Mouse (Mus musculus): ENCODE data around the gene Shank3.

Gene Shank3

DNA sequence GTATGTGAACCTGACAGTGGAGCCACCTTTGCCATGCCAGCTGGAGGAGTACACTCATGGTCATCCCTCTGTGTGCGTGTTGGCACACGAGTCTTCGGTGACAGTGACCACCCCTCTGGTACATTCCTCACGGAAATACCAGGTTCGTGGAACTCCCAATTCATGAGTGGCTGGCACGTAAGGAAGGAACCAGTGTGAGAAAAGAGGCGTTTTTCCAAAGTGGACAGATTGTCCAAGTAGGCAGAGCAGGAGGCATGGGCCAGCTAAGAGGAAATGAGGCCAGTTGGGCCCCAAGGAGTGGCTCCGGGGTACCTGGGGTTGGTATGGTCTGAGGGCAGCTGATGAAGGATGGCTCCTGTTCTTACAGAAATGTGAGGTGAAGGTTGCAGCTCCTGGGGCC, 26.0 kb downstream of the Shank3 start:
- no peak for DNase-seq

DNA sequence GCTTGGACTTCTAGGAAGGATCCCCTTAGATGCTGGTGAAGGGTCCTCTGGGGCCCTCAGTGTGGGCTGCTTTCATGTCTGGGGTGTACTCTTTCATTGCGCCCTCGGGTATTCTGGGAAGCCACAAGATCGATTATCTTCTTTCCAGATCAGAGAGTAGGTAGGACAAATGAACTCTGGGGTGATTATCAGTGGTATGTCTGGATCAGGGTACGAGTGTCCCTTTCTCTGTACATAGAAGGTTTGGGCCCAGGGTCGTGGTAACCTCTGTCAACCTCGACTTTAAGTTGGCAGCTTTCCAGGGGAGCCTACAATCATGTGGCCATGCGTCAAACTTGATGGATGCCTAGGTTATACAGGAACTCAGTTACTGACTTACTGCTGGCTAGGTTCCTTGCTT, 26.5 kb downstream of the Shank3 start:
- no peak for DNase-seq

DNA sequence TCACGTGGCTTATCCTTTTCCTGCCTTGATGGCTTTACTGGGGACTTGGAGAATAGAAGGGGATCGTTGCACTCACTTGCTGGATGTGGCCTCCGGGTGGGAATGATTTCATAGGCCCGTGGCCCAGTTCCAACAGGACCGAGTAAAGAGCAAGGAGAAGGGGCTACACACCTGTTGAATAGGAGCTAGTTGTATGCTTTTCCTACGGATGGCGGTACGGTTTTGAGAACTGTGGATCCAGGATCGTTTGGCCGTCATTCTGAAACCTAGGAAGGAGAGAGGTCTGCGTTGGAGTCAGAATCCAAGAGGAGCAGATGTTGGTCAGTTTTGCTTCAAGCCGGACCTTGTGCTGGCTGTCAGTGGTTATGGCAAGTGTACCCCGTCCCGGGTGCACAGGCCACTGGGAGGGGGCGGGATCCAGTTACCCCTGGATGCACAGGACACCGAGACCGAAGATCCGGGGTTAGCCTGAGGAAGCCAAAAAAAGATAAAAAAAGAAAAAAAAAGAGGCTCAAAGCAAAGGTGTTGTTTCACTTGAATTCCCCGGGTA, 27.4 kb downstream of the Shank3 start:
- no peak for DNase-seq

DNA sequence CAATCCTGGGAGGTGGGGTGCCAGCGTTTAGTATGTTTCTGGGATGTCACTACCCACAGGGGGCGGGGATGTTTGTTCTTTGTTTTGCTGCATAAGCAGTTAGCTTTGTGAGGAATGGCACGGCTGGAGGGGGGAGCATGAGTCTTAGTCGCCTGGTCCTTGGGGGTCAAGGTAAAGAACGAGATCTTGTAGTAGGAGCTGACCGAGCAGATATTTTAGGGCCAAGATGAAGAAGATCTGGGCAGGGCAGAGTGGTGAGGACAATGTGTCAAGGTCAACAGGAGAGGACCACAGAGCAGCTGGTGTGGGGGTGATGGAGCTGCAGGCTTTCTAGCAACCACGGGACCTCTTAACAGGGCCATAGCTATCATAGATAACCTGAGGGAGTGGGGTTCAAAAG, 28.0 kb downstream of the Shank3 start:
- no peak for DNase-seq

DNA sequence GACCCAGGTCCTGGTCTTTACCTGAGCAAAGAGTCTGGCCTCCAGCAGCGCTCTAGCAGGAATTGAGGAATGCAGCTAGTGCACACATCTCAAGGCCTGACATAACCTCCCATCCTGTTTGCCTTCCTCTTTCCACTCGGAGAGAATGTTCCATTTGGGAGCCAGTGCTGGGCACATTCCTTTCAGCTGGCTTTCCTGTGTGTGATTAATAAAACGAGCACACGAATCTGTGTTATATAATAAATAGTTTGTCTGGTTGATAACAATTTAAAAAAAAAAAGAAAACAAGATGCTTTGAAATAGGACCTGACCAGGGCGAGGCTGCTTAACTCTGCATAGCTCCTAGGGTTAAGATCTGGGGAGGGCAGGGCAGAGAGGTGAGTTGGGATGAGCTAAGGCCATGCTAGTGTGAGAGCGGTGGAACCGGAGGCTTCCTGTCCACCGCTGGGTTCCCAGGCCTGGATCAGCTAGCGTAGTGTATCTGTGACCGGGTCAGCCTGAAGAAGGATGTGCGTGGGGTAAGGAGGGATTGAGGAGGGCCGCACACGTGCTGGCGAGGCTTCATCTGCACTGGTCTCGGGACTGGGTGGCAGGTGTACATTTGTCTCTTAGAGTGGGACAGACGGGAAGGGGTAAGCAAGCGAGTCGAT, 28.9 kb downstream of the Shank3 start:
- no peak for DNase-seq

DNA sequence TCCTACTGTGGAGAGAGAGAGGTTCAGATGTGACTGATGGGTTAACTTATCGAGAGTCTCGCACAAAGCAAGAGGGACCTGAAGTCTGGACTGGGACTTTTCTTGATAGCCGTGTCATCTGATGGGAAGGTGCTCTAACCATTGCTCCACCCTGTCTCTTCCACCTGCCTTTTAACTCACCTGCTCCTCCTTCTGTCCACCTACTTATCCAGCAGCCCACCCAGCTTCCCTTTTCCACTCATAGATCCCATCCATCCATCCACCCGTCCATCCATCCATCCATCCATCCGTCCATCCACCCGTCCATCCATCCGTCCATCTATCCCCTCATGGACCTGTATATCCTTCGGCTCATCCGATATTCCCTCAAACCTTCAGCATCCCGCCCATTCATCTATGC, 29.5 kb downstream of the Shank3 start:
- no peak for DNase-seq

DNA sequence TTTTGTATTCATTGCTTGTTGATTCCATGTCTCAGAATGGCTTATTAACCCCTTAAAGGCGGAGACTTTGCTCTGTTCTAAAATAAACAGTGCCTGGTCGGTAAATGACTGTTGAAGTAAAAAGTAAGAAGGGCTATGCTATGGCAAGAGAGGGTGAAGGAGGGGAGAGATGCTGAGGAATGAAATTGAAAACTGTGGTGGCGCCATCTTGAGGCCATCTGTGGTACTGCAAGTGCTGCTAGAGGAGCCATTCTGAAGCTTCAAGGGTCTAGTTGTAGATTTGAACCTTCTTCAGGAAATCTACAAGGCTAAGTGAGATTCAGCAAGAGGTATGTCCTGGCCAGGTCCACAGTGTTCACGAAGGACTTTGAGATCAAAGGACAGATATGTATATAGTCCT, 30.9 kb downstream of the Shank3 start:
- DNase-seq: peak; percentile 58

DNA sequence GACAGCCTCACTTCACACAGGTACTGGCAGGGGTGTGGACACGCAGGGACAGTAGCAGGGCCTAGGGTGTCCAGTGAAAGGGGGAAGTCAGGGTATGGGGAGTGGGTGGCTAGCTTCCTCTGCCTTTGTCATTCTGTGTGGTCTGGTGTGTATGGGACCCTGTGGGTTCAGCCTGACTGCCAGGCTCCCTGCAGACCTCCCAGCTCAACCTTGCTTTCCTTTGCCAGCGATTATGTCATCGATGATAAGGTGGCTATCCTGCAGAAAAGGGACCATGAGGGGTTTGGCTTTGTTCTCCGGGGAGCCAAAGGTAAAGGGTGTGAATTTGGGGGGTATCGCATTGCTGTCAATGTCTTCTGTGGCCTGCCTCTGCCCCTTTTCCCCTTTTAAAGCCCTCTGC, 32.0 kb downstream of the Shank3 start:
- no peak for DNase-seq

DNA sequence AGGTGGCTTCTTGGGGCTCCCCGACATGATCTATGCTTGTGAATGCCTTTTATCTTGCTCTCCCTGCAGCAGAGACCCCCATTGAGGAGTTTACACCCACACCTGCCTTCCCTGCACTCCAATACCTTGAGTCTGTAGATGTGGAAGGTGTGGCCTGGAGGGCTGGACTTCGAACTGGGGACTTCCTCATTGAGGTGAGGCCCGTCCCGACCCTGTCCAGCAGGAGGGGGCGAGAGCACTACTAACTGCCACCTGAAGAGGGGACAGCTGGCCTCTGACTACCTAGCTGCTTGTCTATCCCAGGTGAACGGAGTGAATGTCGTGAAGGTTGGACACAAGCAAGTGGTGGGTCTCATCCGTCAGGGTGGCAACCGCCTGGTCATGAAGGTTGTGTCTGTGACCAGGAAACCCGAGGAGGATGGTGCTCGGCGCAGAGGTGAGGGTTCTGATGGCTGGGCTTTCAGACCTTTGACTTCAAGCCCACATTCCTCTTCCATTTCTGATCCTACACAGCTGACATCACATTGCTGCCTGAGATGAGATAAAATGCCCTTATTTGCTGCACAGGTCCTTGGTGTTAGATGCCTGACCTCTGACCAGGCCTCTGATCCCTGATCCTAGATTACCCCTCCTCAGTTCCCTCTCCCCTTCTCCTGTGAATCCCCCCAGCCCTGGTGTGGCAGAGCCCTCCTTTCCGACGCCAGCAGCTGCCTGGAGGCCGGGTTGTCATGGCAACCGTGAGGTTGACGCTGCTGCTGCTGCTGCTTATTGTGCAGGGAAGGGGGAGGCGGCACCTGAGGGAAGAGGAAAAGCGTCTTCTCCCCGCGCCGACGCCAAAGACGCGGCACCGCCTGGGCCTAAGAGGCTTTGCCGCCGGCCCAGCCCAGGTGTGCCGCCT, 32.9 kb downstream of the Shank3 start:
- DNase-seq: peak; percentile 94

DNA sequence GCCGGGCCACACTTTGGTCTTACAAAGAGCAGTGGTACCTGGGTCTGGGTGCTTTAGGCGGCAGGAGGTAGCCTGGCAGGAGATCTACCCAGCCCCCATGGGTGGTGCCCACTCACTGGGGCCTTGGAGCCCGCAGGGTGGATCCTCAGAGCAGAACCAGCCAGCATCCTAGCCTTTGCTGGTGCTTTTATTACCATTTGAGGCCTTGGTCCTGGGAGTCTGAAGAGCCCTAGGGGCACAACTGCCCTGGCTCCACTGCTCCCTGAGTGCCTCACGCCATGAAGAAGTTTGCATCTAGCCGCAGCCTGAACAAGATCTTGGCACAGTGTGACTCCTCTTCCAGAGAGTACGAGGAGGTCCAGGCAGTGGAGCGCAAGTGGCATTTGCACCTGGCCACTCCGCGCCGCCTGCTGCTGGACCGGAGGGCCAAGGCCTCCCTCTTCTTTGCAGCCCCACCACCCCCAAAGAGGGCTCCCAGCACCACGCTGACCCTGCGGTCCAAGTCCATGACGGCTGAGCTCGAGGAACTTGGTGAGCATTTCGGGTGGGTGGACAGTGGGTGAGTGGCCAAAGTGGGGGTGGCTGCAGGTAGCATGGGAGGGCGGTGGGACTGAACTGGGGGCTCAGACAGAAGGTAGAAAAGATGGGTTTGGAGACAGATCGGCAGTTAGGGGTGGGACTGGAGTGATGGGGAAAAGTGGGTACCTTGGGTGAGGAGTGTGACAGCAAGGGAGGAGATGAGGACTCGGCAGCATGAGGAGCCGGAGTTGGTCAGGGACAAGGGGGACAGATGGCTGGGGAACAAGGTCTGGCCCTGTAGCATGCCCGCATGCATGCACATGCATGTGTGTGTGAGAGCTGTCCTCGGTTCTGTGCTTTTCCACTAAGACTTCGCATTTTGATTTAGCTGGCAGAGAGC, 33.8 kb downstream of the Shank3 start:
- no peak for DNase-seq

DNA sequence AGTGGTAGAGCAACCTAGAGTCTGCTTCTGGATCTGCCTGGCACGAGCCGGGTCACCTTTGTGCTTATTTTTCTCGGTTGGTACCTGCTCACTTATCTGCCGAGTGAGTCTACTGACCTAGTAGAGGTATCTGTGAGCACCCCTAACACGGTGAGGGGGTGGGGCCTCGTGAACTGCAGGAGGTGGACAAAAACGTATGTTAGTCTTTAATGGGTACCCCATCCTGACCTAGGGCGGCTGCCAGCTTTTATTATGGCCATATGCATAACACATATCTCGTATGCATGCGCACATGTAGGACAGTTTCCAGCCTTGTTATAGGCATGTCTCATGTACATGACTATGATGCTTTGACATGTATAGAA, 34.4 kb downstream of the Shank3 start:
- DNase-seq: no peak

DNA sequence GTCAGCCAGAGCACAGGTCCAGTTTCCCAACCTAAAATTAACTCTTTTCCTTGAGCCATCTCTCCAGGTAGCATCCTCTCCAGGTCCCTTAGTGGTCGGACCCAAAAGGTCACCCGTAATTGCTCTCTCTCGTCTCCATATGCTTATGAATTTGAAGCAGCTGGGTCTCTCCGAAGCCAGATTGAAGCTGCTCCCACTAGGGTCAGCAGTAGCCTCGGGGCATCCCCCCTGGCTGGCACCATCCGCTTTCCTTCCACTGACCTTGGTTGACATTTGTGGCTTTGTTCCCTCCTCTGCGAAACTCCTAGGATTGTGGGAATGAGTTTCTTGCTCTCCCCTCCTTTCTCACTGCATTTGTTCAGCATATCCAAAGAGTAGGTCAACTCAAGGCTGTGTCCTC, 44.7 kb downstream of the Shank3 start:
- no peak for DNase-seq

DNA sequence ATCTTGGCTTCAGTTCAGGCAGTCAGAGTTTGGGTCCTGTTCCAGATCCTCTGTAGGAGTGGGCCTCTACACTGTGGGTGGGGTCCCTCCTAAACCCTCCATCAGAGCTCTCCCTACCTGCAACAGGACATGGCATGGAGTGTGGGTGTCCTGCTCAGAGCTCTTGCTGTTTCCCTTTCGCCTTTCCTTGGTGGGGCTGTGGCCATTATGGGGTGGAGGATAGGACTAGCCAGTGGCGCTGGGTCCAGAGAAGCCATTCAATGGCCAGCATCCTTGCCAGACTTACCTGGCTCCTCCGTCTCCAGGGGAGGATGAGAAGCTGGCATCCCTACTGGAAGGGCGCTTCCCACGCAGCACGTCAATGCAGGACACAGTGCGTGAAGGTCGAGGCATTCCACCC, 47.9 kb downstream of the Shank3 start:
- DNase-seq: no peak

DNA sequence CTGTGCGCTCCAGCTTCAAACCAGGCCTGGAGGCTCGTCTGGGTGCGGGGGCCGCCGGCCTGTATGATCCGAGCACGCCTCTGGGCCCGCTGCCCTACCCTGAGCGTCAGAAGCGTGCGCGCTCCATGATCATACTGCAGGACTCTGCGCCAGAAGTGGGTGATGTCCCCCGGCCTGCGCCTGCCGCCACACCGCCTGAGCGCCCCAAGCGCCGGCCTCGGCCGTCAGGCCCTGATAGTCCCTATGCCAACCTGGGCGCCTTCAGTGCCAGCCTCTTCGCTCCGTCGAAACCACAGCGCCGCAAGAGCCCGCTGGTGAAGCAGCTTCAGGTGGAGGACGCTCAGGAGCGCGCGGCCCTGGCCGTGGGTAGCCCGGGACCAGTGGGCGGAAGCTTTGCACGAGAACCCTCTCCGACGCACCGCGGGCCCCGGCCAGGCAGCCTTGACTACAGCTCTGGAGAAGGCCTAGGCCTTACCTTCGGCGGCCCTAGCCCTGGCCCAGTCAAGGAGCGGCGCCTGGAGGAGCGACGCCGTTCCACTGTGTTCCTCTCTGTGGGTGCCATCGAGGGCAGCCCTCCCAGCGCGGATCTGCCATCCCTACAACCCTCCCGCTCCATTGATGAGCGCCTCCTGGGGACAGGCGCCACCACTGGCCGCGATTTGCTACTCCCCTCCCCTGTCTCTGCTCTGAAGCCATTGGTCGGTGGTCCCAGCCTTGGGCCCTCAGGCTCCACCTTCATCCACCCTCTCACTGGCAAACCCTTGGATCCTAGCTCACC, 48.6 kb downstream of the Shank3 start:
- peak; percentile 31 for DNase-seq

DNA sequence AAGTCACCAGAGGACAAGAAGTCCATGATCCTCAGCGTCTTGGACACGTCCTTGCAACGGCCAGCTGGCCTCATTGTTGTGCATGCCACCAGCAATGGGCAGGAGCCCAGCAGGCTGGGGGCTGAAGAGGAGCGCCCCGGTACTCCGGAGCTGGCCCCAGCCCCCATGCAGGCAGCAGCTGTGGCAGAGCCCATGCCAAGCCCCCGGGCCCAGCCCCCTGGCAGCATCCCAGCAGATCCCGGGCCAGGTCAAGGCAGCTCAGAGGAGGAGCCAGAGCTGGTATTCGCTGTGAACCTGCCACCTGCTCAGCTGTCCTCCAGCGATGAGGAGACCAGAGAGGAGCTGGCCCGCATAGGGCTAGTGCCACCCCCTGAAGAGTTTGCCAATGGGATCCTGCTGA, 49.4 kb downstream of the Shank3 start:
- DNase-seq: peak; percentile 28

DNA sequence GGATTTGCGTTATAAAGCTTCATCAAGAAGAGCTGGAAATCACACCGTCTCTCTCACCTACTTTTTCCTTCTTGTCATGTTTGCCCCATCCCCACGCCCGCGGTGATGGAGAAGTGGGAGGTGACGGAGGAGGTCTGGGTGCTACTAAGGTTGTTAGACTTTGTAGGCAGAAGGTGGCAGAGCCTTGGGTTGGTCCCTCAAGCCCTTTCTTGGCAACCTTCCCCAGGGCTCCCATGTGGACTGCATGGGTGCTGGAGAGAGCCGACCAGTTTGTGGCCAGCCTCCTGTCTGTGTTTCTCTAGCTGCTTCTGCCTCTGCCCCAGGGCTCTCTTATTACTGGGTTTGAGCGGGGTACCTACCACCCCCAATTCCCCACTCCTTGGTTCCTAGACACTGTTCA, 51.1 kb downstream of the Shank3 start:
- no peak for DNase-seq

DNA sequence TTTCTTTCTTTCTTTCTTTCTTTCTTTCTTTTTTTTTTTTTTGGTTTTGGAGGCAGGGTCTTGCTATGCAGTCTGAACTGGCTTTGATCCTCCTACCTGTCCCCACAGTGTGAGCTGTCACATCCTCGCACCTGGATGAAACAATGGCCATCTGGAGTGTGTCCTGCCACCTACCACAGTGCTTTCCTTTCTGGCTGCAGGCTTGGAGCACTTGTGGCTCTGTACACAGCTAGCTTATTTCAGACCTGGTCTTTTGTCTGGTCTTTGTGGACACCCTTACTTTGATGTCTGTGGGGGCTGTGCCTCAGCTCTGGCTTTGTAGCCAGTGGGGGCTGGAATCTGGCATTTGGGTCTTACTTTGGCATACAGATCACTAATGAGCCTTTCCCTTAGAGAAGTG, 52.3 kb downstream of the Shank3 start:
- no peak for DNase-seq

DNA sequence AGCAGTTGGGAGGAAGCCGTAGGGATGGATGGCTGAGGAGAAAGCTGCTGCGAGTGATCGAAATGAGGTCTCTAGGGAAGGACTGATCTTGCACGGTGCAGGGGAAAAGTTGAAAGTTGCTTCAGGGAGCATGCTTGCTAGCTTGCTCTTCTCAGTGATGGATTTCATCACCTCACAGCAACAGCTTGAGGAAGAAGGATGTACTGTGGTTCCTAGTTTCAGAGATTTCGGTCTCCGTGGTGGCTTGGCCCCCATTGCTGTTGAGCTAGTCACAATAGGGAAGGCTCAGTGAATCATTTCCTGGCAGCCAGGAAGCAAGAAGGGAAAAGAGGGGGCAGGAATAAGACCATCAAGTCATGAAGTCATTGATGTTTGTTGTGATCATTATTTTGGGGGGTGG, 56.2 kb downstream of the Shank3 start:
- no peak for DNase-seq

DNA sequence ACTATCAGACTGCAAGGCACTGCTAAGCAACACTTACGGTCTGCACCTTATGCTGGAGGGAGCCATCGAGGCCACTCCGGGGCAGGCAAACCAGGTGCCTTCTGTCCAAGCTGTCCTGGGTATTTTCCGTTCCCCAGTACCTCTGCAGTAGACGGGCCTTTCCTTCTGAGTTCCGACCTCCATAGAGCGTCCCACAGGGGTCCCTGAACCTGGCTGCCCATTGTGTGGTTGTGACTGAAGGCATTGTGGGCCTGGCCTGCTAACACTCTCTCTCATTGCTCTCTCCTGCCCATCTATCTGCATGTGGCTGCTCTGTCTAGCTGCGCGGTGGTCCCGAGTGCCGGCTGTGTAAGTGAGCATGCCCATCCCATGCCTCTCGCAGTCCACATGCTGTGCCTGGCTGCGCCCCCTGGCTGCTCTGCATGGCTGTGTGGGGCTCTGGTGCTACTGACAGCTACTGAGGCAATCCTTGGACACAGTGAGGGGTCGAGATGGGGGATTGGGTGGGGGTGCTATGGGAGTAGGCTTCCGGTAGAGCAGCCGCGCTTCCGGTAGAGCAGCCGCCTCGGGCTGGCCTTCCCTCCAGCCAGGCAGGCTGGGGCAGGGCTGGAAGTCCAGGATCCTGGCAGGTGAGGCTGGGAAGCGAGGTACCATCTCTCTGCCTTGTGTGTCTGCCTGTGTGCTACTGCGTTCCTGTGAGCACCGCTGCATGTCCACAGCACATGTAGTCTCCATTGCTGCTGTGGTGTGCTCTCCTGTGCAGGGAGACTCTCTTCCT, 57.2 kb downstream of the Shank3 start:
- DNase-seq: no peak

DNA sequence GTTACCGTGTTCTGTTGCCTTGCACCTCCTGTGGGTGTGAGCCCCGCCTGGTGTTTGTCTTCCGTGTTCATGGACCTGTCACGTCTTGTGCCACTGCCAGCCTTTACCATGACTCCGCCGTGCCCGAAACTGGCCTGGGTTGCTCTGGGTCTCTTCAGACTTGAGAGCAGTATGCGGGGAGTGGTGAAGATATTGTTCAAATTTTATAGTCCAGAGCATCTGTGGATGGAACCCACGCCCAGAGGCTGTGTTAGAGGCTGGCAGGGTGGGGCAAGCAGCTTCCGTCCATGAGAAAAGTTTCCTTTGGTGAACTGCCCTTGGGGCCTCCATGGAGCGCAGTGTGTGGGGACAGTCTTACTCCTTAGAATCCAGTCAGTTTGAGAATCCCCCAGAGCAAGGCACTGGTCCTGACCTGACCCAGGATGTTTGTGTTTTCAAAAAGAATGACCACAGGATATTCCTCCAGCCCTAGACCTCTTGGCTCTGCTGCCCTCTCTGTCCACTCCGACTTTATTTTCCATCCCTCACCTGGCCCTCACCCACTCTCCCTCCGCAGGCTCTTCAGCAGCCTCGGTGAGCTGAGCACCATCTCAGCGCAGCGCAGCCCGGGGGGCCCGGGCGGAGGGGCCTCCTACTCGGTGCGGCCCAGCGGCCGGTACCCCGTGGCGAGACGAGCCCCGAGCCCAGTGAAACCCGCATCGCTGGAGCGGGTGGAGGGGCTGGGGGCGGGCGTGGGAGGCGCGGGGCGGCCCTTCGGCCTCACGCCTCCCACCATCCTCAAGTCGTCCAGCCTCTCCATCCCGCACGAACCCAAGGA, 58.0 kb downstream of the Shank3 start:
- DNase-seq: no peak

DNA sequence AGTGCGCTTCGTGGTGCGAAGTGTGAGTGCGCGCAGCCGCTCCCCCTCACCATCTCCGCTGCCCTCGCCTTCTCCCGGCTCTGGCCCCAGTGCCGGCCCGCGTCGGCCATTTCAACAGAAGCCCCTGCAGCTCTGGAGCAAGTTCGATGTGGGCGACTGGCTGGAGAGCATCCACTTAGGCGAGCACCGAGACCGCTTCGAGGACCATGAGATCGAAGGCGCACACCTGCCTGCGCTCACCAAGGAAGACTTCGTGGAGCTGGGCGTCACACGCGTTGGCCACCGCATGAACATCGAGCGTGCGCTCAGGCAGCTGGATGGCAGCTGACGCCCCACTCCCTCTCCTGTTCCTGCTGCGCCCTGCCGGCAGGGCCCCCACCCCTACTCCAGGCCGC, 58.6 kb downstream of the Shank3 start:
- no peak for DNase-seq

All from right cerebral cortex, adult 18-20 months (tissue).